Mouse (Mus musculus) heart, adult 2 months (tissue): ENCODE data around the gene Ube2j1.

Experiments
- CTCF ChIP-seq: fragments of 200-600 bp; IDR thresholded peaks from 2 replicates; pipeline ENCODE4 v1.8.1; 2022; ENCODE audit warnings: antibody characterized with exemption, mild to moderate bottlenecking, moderate library complexity
- EP300 ChIP-seq: fragments of 200-500 bp; IDR thresholded peaks from 2 replicates; pipeline ENCODE4 v1.6.1; 2011; ENCODE audit warnings: low read depth, low read length, control low read depth; ENCODE audit not compliant: insufficient read depth
- POLR2A ChIP-seq: fragments of 200-500 bp; IDR thresholded peaks from 2 replicates; pipeline ENCODE4 v1.6.1; 2011; ENCODE audit warnings: mild to moderate bottlenecking, low read depth, low read length, control low read depth; ENCODE audit not compliant: insufficient read depth

GRCm38 (mm10) chr4:33062981-33063380, 31.8 kb downstream of the Ube2j1 start, which contains the start of gene Gabrr2:
- TF ChIP-seq CTCF (no peak), EP300 (no peak), POLR2A (no peak)
